Mouse (Mus musculus): Measurements from ENCODE around the gene Gm11168.
"Not testable (repeated sequence)": the region's sequence is repeated elsewhere in the genome, so short reads cannot be mapped to it uniquely, and the experiment has no call there.

Gm11168 gene

DNA sequence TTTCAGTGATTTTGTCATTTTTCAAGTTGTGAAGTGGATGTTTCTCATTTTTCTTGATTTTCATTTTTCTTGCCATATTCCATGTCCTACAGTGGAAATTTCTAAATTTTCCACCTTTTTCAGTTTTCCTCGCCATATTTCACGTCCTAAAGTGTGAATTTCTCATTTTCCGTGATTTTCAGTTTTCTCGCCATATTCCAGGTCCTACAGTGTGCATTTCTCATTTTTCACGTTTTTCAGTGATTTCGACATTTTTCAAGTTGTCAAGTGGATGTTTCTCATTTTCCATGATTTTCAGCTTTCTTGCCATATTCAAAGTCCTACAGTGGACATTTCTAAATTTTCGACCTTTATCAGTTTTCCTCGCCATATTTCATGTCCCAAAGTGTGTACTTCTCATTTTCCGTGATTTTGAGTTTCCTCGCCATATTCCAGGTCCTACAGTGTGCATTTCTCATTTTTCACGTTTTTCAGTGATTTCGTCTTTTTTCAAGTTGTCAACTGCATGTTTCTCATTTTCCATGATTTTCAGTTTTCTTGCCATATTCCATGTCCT lies 21.8 kb downstream of the Gm11168 start, which contains the start of gene Gm10717:
TSS of gene Gm10717 (plus strand) at position 506 of the 556 bp plus-strand sequence.
- not testable (repeated sequence) for DNase-seq (ENCODE audit: low read depth, low spot score)

DNA sequence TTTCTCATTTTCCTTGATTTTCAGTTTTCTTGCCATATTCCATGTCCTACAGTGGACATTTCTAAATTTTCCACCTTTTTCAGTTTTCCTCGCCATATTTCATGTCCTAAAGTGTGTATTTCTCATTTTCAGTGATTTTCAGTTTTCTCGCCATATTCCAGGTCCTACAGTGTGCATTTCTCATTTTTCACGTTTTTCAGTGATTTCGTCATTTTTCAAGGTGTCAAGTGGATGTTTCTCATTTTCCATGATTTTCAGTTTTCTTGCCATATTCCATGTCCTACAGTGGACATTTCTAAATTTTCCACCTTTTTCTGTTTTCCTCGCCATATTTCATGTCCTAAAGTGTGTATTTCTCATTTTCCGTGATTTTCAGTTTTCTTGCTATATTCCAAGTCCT lies 22.5 kb downstream of the Gm11168 start:
- DNase-seq (ENCODE audit: low read depth, low spot score) = not testable (repeated sequence)

DNA sequence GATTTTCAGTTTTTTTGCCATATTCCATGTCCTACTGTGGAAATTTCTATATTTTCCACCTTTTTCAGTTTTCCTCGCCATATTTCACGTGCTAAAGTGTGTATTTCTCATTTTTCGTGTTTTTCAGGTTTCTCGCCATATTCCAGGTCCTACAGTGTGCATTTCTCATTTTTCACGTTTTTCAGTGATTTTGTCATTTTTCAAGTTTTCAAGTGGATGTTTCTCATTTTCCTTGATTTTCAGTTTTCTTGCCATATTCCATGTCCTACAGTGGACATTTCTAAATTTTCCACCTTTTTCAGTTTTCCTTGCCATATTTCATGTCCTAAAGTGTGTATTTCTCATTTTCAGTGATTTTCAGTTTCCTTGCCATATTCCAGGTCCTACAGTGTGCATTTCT lies 23.0 kb downstream of the Gm11168 start:
- not testable (repeated sequence) for DNase-seq (ENCODE audit: low read depth, low spot score)

GRCm38 (mm10) chr9:3026741-3027140 lies 23.6 kb downstream of the Gm11168 start:
- not testable (repeated sequence) for DNase-seq (ENCODE audit: low read depth, low spot score)

DNA sequence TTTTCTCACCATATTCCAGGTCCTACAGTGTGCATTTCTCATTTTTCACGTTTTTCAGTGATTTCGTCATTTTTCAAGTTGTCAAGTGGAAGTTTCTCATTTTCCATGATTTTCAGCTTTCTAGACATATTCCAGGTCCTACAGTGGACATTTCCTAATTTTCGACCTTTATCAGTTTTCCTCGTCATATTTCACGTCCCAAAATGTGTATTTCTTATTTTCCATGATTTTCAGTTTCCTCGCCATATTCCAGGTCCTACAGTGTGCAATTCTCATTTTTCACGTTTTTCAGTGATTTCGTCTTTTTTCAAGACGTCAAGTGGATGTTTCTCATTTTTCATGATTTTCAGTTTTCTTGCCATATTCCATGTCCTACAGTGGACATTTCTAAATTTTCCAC lies 24.1 kb downstream of the Gm11168 start:
- peak; percentile 73 for DNase-seq (ENCODE audit: low read depth, low spot score)

- not testable (repeated sequence) for DNase-seq (ENCODE audit: low read depth, low spot score)
Measured at GRCm38 (mm10) chr9:3029276-3030000, 26.3 kb downstream of the Gm11168 start.

DNA sequence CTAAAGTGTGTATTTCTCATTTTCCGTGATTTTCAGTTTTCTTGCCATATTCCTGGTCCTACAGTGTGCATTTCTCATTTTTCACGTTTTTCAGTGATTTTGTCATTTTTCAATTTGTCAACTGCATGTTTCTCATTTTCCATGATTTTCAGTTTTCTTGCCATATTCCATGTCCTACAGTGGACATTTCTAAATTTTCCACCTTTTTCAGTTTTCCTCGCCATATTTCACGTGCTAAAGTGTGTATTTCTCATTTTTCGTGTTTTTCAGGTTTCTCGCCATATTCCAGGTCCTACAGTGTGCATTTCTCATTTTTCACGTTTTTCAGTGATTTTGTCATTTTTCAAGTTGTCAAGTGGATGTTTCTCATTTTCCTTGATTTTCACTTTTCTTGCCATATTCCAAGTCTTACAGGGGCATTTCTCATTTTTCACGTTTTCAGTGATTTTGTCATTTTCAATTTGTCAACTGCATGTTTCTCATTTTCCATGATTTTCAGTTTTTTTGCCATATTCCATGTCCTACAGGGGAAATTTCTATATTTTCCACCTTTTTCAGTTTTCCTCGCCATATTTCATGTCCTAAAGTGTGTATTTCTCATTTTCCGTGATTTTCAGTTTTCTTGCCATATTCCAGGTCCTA lies 27.7 kb downstream of the Gm11168 start:
- peak; percentile 100 for DNase-seq (ENCODE audit: low read depth, low spot score)

DNA sequence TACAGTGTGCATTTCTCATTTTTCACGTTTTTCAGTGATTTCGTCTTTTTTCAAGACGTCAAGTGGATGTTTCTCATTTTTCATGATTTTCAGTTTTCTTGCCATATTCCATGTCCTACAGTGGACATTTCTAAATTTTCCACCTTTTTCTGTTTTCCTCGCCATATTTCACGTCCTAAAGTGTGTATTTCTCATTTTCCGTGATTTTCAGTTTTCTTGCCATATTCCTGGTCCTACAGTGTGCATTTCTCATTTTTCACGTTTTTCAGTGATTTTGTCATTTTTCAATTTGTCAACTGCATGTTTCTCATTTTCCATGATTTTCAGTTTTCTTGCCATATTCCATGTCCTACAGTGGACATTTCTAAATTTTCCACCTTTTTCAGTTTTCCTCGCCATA lies 31.2 kb downstream of the Gm11168 start, which contains the start of gene Gm17535:
TSS of gene Gm17535 (plus strand) at position 301 of the 400 bp plus-strand sequence.
- not testable (repeated sequence) for DNase-seq (ENCODE audit: low read depth, low spot score)

DNA sequence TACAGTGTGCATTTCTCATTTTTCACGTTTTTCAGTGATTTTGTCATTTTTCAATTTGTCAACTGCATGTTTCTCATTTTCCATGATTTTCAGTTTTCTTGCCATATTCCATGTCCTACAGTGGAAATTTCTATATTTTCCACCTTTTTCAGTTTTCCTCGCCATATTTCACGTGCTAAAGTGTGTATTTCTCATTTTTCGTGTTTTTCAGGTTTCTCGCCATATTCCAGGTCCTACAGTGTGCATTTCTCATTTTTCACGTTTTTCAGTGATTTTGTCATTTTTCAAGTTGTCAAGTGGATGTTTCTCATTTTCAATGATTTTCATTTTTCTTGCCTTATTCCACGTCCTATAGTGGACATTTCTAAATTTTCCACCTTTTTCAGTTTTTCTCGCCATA lies 33.4 kb downstream of the Gm11168 start, which contains the start of gene Gm10715:
TSS of gene Gm10715 (plus strand) at position 301 of the 400 bp plus-strand sequence.
- DNase-seq (ENCODE audit: low read depth, low spot score) = not testable (repeated sequence)

DNA sequence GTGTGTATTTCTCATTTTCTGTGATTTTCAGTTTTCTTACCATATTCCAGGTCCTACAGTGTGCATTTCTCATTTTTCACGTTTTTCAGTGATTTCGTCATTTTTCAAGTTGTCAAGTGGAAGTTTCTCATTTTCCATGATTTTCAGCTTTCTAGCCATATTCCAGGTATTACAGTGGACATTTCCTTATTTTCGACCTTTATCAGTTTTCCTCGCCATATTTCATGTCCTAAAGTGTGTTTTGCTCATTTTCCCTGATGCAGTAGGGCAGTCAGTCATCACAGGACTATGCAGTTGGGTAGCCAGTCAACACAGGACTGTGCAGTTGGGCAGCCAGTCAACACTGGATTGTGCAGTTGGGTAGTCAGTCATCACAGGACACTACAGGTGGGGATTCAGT lies 35.0 kb downstream of the Gm11168 start:
- peak; percentile 13 for DNase-seq (ENCODE audit: low read depth, low spot score)
